Mouse (Mus musculus) natural killer cell, adult 2 months (primary cell): ENCODE measurements around the gene 4930564D02Rik.

Experiments used
- DNase-seq, 2 experiments: peaks; one replicate each; pipeline ENCODE4 v3.0.0; 2022; ENCODE audit warnings: low spot score in 2 of 2

4930564D02Rik gene

GRCm38 (mm10) chr3:105058627-105059513 is 7.8 kb upstream of the 4930564D02Rik start:
- DNase-seq = peak; percentile 38 to 45

- DNase-seq = no peak
Measured at GRCm38 (mm10) chr3:105059911-105060310, 6.7 kb upstream of the 4930564D02Rik start.

- DNase-seq = no peak
Measured at GRCm38 (mm10) chr3:105060992-105061391, 5.7 kb upstream of the 4930564D02Rik start.

- DNase-seq = no peak
Measured at GRCm38 (mm10) chr3:105061496-105061895, 5.1 kb upstream of the 4930564D02Rik start.

GRCm38 (mm10) chr3:105061991-105062390 is 4.7 kb upstream of the 4930564D02Rik start:
- no peak for DNase-seq

- no peak for DNase-seq
Measured at GRCm38 (mm10) chr3:105062676-105063075, 4.0 kb upstream of the 4930564D02Rik start.

GRCm38 (mm10) chr3:105070553-105070952 is 3.9 kb downstream of the 4930564D02Rik start:
- no peak for DNase-seq

- DNase-seq = no peak
Measured at GRCm38 (mm10) chr3:105071251-105071650, 4.6 kb downstream of the 4930564D02Rik start.

- no peak for DNase-seq
Measured at GRCm38 (mm10) chr3:105072536-105072935, 5.9 kb downstream of the 4930564D02Rik start.

GRCm38 (mm10) chr3:105075796-105076195 is 9.2 kb downstream of the 4930564D02Rik start:
- no peak for DNase-seq

- no peak for DNase-seq
Measured at GRCm38 (mm10) chr3:105078231-105078826, 11.7 kb downstream of the 4930564D02Rik start.

- DNase-seq = no peak
Measured at GRCm38 (mm10) chr3:105087344-105087743, 20.7 kb downstream of the 4930564D02Rik start.

GRCm38 (mm10) chr3:105088638-105089037 is 22.0 kb downstream of the 4930564D02Rik start:
- no peak for DNase-seq

- DNase-seq = no peak
Measured at GRCm38 (mm10) chr3:105090147-105090546, 23.5 kb downstream of the 4930564D02Rik start.

- no peak for DNase-seq
Measured at GRCm38 (mm10) chr3:105090981-105091380, 24.3 kb downstream of the 4930564D02Rik start.

- no peak for DNase-seq
Measured at GRCm38 (mm10) chr3:105092721-105093505, 26.3 kb downstream of the 4930564D02Rik start.

GRCm38 (mm10) chr3:105094448-105094847 is 27.8 kb downstream of the 4930564D02Rik start:
- no peak for DNase-seq

- DNase-seq = no peak
Measured at GRCm38 (mm10) chr3:105095026-105095425, 28.4 kb downstream of the 4930564D02Rik start.

- no peak for DNase-seq
Measured at GRCm38 (mm10) chr3:105097581-105097980, 30.9 kb downstream of the 4930564D02Rik start.

GRCm38 (mm10) chr3:105099526-105100269 is 33.1 kb downstream of the 4930564D02Rik start:
- DNase-seq = no peak

- no peak for DNase-seq
Measured at GRCm38 (mm10) chr3:105100270-105100589, 33.6 kb downstream of the 4930564D02Rik start.

- no peak for DNase-seq
Measured at GRCm38 (mm10) chr3:105105827-105106226, 39.2 kb downstream of the 4930564D02Rik start.
